Mouse (Mus musculus) granulocyte monocyte progenitor cell, adult 5-6 weeks (primary cell): ENCODE results near the gene Wnt16. TPM values are rescaled to one million over a fixed set of nuclear protein-coding genes. Genes with fewer than 3 reads are reported as not detected.
"Not testable (repeated sequence)": the region's sequence is repeated elsewhere in the genome, so short reads cannot be mapped to it uniquely, and the experiment has no call there.

Experiments used
- ATAC-seq: replicated peaks from 2 replicates; pipeline ENCODE4 v1.8.0; 2016; ENCODE audit warnings: mild to moderate bottlenecking, moderate TSS enrichment, inconsistent platforms; ENCODE audit not compliant: poor library complexity, severe bottlenecking
- total RNA-seq, 2 experiments: library from RNA; stranded (forward) in 1 of 2; stranded (reverse) in 1 of 2; fragments of 200-712, 200-1000 nt in 1 of 2; fragments of >200 nt in 1 of 2; fragmentation: Nextera tagmentation in 1 of 2; gene quantifications; 2 replicates each; pipeline ENCODE4 v1.2.3; 2014 to 2017

The Wnt16 gene
- total RNA-seq (2014; fragmentation: Nextera tagmentation) (not detected in 2 replicates), total RNA-seq (2017) (not detected in 2 replicates)

- 0 out of 2 replicates have a peak, but pooled peaks have one; percentile 21 for ATAC-seq
These were observed at the start of gene Wnt16 for GRCm38 (mm10) chr6:22288004-22288736. Wnt16 (plus strand) TSS chr6:22288227.

- ATAC-seq: no peak
These were observed 44.7 kb upstream of the Wnt16 start for GRCm38 (mm10) chr6:22243321-22243720.

- ATAC-seq: no peak
These were observed 41.3 kb upstream of the Wnt16 start for GRCm38 (mm10) chr6:22246696-22247095.

GRCm38 (mm10) chr6:22258784-22259183, 29.2 kb upstream of the Wnt16 start:
- ATAC-seq: no peak

- no peak for ATAC-seq
These were observed 25.5 kb upstream of the Wnt16 start for GRCm38 (mm10) chr6:22262519-22262918.

- not testable (repeated sequence) for ATAC-seq
These were observed 23.9 kb upstream of the Wnt16 start for GRCm38 (mm10) chr6:22264094-22264493.

GRCm38 (mm10) chr6:22266018-22266417, 22.0 kb upstream of the Wnt16 start:
- ATAC-seq: no peak

GRCm38 (mm10) chr6:22267807-22268667, 20.0 kb upstream of the Wnt16 start:
- no peak for ATAC-seq

GRCm38 (mm10) chr6:22268677-22269076, 19.4 kb upstream of the Wnt16 start:
- no peak for ATAC-seq

- 0 out of 2 replicates have a peak, but pooled peaks have one; percentile 3 for ATAC-seq
These were observed 18.0 kb upstream of the Wnt16 start for GRCm38 (mm10) chr6:22269840-22270521.

- ATAC-seq: no peak
These were observed 10.1 kb upstream of the Wnt16 start for GRCm38 (mm10) chr6:22277941-22278340.

GRCm38 (mm10) chr6:22280217-22280861, 7.7 kb upstream of the Wnt16 start:
- ATAC-seq: peak; percentile 91

GRCm38 (mm10) chr6:22282405-22282804, 5.6 kb upstream of the Wnt16 start:
- no peak for ATAC-seq

GRCm38 (mm10) chr6:22288737-22289460, 872 bp downstream of the Wnt16 start:
- ATAC-seq: peak; percentile 69

- no peak for ATAC-seq
These were observed 1.5 kb downstream of the Wnt16 start for GRCm38 (mm10) chr6:22289461-22290021.

- no peak for ATAC-seq
These were observed 2.8 kb downstream of the Wnt16 start for GRCm38 (mm10) chr6:22290790-22291189.

GRCm38 (mm10) chr6:22292056-22292455, 4.0 kb downstream of the Wnt16 start:
- no peak for ATAC-seq

GRCm38 (mm10) chr6:22293922-22294321, 5.9 kb downstream of the Wnt16 start:
- ATAC-seq: no peak

GRCm38 (mm10) chr6:22297028-22297427, 9.0 kb downstream of the Wnt16 start:
- no peak for ATAC-seq
